In genomic region chr13:81803713-81804112, GRCm38 (mm10) we compare ENCODE assay signal across 18 mouse cellular contexts.
"Had no signal": no experiment of that assay in that cellular context is flagged by ENCODE, and none has a peak within 500 bp of the region (broad histone marks: within the 10 kb centered on the region; RNA-seq: fewer than 3 reads in every experiment).

No protein-coding gene starts in this region.

- H3K27me3 ChIP-seq: liver, embryonic 13.5 days; liver, embryonic 15.5 days; lung, embryonic 15.5 days; midbrain, embryonic 12.5 days; neural tube, embryonic 12.5 days; stomach, embryonic 15.5 days had no signal

- H3K9ac ChIP-seq: liver, embryonic 13.5 days; liver, embryonic 15.5 days; liver, postnatal 0 days; lung, embryonic 15.5 days; midbrain, embryonic 12.5 days; neural tube, embryonic 12.5 days; stomach, embryonic 15.5 days had no signal

- ATAC-seq: liver, postnatal 0 days; lung, postnatal 0 days had no signal

- DNase-seq: liver, embryonic 13.5 days; liver, postnatal 0 days; lung, adult 2 months; lung, postnatal 14 days; lung, postnatal 36 days; midbrain, embryonic 14.5 days; right cerebral cortex, postnatal 14 days; thymus, adult 2 months; thymus, postnatal 25 days; thymus, postnatal 4 days had no signal

- H3K4me3 ChIP-seq: liver, embryonic 13.5 days; liver, embryonic 15.5 days; lung, embryonic 15.5 days; midbrain, embryonic 12.5 days; neural tube, embryonic 12.5 days; stomach, embryonic 15.5 days had no signal

- H3K9me3 ChIP-seq: liver, embryonic 13.5 days; liver, embryonic 15.5 days; lung, embryonic 15.5 days; midbrain, embryonic 12.5 days; neural tube, embryonic 12.5 days; stomach, embryonic 15.5 days had no signal

- H3K27ac ChIP-seq: liver, embryonic 13.5 days; liver, embryonic 15.5 days; lung, embryonic 15.5 days; macrophage; midbrain, embryonic 12.5 days; neural tube, embryonic 12.5 days; stomach, embryonic 15.5 days; stomach, postnatal 0 days had no signal

- H3K4me2 ChIP-seq: liver, embryonic 13.5 days; liver, embryonic 15.5 days; lung, embryonic 15.5 days; midbrain, embryonic 12.5 days; neural tube, embryonic 12.5 days; stomach, embryonic 15.5 days had no signal

- H3K4me1 ChIP-seq: lung, embryonic 15.5 days; midbrain, embryonic 12.5 days; neural tube, embryonic 12.5 days; stomach, embryonic 15.5 days had no signal

- H3K36me3 ChIP-seq: liver, embryonic 13.5 days; liver, embryonic 15.5 days; lung, embryonic 15.5 days; midbrain, embryonic 12.5 days; neural tube, embryonic 12.5 days; stomach, embryonic 15.5 days had no signal
